Comparison of ENCODE assay signal across 28 mouse cellular contexts in genomic region chr2:155039956-155040355, GRCm38 (mm10). TPM values are rescaled to one million over a fixed set of nuclear protein-coding genes. Genes with fewer than 3 reads are reported as not detected.
"Had no signal": no experiment of that assay in that cellular context is flagged by ENCODE, and none has a peak within 500 bp of the region (broad histone marks: within the 10 kb centered on the region; RNA-seq: fewer than 3 reads in every experiment).

No protein-coding gene starts in this region.

- H3K27me3 ChIP-seq: heart, embryonic 12.5 days; hindbrain, embryonic 12.5 days; kidney, embryonic 15.5 days; limb, embryonic 12.5 days had no signal

- H3K9ac ChIP-seq: heart, embryonic 12.5 days; hindbrain, embryonic 12.5 days; hindbrain, embryonic 14.5 days; kidney, embryonic 15.5 days; limb, embryonic 12.5 days; liver, embryonic 12.5 days had no signal

- H3K9me3 ChIP-seq: heart, embryonic 10.5 days; heart, embryonic 12.5 days; hindbrain, embryonic 10.5 days; hindbrain, embryonic 12.5 days; kidney, embryonic 15.5 days; limb, embryonic 12.5 days; liver, embryonic 12.5 days had no signal

- DNase-seq: gastrocnemius, postnatal 14 days; gastrocnemius, postnatal 36 days; heart, adult 11 months; heart, adult 2 months; heart, postnatal 10 days; heart, postnatal 4 days; kidney, adult 11 months; kidney, adult 2 months; kidney, adult 9 months; kidney, postnatal 14 days; kidney, postnatal 36 days; layer of hippocampus, adult 9-11 months; layer of hippocampus, postnatal 36 days; left cerebral cortex, postnatal 4 days; liver had no signal

- H3K4me3 ChIP-seq: heart, adult 2 months; heart, embryonic 10.5 days; heart, embryonic 12.5 days; hindbrain, embryonic 10.5 days; hindbrain, embryonic 12.5 days; kidney, embryonic 15.5 days; limb, embryonic 12.5 days; liver, embryonic 12.5 days had no signal

- H3K4me2 ChIP-seq: heart, embryonic 12.5 days; hindbrain, embryonic 12.5 days; hindbrain, embryonic 14.5 days; kidney, embryonic 15.5 days; limb, embryonic 12.5 days; liver, embryonic 12.5 days had no signal

- ATAC-seq: hindbrain, embryonic 16.5 days; intestine, embryonic 16.5 days; liver, embryonic 12.5 days had no signal

- H3K27ac ChIP-seq: heart, adult 2 months; heart, embryonic 10.5 days; hindbrain, embryonic 10.5 days; hindbrain, embryonic 12.5 days; hindbrain, embryonic 14.5 days; kidney, embryonic 15.5 days; kidney, postnatal 0 days; limb, embryonic 12.5 days; liver, embryonic 12.5 days had no signal

- H3K4me1 ChIP-seq: hindbrain, embryonic 12.5 days; limb, embryonic 12.5 days; liver, embryonic 12.5 days had no signal

- H3K36me3 ChIP-seq: heart, embryonic 10.5 days; heart, embryonic 12.5 days; hindbrain, embryonic 10.5 days; hindbrain, embryonic 12.5 days; kidney, embryonic 15.5 days; limb, embryonic 12.5 days; liver, embryonic 12.5 days had no signal

RNA-seq across cellular contexts. Expression of gene Gm14226, which starts 21.9 kb away (rescaled TPM):
- total RNA-seq: gastrocnemius, adult 18-20 months; gastrocnemius, adult 8-10 months; gastrocnemius, postnatal 14 days; gastrocnemius, postnatal 36 days had no signal
- polyA plus RNA-seq: hindbrain, embryonic 14.5 days had no signal
